Mouse (Mus musculus): ENCODE results near the gene Rplp0. TPM values are rescaled to one million over a fixed set of nuclear protein-coding genes. Genes with fewer than 3 reads are reported as not detected.
A peak's percentile ranks its signal among the peaks of the same experiment; 100 is the strongest.
"Not testable (repeated sequence)": the region's sequence is repeated elsewhere in the genome, so short reads cannot be mapped to it uniquely, and the experiment has no call there.

Rplp0 gene
- total RNA-seq, 2 experiments from 2014 or later = 185 to 199 TPM

DNA sequence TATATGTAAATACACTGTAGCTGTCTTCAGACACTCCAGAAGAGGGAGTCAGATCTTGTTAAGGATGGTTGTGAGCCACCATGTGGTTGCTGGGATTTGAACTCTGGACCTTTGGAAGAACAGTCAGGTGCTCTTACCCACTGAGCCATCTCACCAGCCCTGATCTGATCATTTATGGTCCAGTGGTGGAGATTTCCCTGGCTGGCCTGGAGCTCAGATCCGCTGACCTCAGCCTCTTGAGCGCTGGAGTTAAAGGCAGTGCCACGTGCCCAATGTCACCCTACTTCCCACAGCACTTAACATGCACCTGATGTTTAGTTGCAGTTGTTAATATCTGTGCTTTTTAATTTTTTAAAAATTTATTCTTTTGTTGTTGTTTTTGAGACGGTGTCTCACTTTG is 18.4 kb downstream of the Rplp0 start:
- DNase-seq (ENCODE audit: low spot score in 2 of 2) = not testable (repeated sequence)

DNA sequence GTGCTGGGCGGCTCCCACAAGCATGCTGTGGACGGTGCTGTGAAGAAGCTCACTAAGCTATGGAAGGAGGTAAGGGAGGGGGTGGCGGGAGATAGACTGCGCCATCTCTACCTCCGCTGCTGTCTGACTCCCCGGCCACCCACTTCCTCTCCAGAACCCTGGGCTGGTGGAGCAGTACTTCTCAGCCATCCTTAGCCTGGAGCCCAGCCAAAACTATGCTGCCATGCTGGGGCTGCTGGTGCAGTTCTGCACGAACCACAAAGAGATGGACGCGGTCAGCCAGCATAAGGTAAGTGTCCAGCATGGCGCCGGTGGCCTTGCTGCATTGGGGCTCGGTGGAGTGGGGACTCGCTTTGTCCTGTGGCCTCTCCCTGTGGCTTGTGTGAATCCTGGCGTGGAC is 19.7 kb downstream of the Rplp0 start:
- DNase-seq (ENCODE audit: low spot score in 2 of 2) = peak in 1 of 2 experiments; percentile 49

DNA sequence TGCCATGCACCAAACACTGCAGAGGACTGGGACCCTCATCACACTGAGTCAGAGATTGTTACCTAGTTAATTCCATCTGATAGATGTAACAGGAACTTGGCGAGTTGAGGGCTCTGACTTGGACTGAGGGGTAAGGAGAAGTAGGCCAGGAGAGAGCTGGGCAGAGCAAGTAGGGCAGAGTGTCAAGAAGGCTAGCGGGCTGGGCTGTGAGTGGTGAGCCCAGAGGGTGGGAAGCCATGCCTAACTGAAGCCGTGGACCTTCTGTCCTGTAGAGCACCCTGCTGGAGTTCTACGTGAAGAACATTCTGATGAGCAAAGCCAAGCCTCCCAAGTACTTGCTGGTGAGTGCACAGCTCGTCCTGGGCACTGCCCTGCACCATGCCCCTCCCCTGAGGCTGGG is 20.1 kb downstream of the Rplp0 start:
- DNase-seq (ENCODE audit: low spot score in 2 of 2) = no peak

DNA sequence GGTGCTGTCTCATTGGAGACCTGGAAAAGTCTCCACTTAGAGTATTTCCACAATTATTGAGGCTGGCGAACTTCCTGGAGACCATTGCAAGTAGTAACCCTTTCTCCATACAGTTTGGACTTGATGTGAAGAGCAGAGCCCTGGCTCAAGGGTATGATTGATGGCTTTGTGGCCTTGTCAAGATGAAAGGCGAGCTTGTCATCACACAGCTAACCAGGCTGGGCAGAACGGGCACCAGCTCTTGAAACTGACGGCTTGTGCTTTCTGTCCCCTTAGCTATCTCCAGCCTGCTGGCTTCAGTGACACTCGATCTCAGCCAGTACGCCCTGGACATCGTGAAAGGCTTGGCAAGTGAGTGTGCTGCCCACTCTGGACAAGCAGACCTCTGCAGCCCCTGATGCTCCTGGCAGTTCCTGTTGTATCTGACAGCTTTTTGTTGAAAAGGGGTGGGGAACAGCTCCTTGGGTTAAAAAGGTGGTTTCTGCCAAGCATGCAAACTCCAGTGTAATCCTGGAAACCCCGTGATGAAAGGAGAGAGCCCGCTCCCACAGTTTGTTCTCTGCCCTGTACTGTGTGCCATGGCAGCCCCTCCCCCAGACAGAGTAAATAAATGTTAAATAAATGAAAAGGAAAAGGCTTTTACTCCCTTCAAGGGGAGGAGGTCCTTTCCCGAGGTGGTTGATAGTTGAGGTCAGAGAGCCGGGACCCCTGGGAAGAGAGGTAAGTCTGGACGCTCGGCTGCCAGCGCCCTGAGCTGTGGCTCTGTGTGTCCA is 21.1 kb downstream of the Rplp0 start:
- DNase-seq (ENCODE audit: low spot score in 2 of 2) = no peak

DNA sequence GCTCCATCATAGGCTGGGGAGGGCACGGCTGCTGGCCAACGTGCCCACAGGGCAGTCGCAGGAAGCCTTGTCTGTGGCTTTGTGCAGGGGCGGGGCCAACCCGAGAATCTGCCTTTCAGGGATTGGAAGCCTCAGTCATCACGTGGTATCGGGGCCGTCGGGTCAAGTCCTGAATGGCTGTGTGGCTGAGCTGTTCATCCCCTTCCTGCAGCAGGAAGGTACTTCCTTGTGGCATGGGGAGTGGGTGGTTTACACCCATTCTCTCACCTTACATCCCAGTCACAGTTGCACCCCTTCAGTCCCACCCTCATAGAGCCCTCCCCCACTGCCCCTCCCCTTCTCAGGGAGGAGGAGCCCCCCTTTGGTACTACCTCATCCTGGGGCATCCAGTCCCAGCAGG is 22.4 kb downstream of the Rplp0 start:
- no peak for DNase-seq (ENCODE audit: low spot score in 2 of 2)

DNA sequence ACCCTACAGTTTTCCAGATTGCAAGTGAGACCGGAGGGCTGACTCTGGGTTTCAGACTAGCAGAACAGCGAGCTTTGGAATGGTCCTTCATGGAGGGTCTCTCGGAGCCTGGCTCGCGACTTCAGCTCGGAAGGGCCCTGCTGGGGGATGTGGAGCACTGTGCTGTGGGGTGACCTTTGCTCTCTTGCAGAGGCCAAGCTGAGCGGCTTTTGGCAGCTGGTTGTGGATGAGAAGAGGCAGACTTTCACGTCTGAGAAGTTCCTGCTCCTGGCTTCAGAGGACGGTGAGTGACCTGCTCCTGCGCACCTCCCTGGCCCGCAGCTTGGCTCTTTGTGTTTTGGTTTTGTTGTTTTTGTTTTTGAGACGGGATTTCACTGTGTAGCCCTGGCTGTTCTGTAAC is 26.3 kb downstream of the Rplp0 start:
- no peak for DNase-seq (ENCODE audit: low spot score in 2 of 2)

DNA sequence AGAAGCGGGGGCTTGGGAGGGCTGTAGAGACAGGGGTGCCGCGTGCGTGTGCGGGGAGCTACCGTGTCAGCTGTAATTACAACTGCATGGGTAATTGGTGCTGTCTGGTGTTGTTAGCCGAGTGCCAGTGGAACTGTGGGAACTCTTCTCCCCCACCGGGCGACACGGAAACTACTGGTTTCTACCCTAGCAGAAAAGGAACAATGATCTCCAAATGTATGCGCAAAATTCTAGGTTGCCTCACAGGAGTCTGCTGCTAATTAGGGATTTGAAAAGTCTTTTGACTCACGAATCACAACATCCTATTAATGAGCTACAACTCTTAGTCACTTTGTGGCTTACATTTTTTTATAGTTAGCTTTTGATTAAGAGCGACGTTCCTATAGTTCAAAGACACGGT is 26.9 kb downstream of the Rplp0 start:
- DNase-seq (ENCODE audit: low spot score in 2 of 2) = no peak

DNA sequence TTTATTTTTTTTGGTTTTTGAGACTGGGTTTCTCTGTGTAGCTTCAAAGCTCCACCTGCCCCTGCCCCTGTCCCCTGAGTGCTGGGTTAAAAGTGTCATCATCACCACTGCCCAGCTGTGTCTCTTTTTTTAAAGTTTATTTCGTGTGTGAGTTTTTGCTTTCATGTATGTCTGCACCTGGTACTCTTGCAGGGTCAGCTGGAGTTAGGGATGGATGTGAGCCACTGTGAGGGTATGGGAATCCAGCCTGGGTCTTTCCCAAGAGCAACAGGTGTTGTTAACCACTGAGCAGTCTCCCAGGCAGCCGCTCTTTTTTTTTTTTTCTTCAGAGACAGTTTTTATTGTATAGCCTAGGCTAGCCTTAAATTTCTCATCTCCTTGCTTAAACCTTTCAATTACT is 27.5 kb downstream of the Rplp0 start:
- no peak for DNase-seq (ENCODE audit: low spot score in 2 of 2)

DNA sequence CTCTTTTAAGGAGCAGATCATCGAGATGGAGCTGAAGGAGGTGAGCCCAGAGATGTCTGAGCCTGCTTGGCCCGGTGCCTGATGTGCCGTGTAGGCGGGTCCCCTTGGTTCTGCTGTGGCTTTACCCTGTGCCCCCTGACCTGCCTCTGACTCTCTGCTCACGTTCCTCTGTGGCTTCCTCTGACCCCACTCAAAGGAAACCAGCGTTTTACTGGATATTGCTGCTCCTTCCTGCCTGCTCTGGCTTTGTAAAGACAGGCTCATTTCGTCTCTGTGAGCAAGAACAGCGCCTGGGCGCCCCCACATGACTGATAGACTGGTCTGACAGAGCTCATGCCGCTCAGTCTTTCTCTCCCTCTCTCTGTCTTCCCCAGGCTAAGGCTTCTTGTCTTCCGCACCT is 31.8 kb downstream of the Rplp0 start:
- DNase-seq (ENCODE audit: low spot score in 2 of 2) = no peak

DNA sequence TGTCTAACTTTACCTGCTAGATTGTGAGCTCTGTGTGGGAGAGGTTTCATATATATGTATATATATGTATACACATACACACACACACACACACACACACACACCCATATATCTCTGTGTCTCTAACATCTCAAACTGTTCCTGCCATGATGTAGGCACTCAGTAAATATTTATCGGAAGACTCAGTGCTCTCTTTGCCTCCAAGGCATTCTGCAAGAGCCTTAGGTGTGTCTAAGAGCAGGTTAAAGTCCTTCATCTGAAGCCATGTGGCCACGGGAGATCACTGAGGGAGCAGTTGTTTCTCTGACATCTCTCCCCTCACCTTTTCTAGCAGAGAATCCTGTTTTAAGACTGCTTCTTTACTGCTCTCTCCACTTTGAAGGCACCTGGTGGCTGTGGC is 32.2 kb downstream of the Rplp0 start:
- no peak for DNase-seq (ENCODE audit: low spot score in 2 of 2)

DNA sequence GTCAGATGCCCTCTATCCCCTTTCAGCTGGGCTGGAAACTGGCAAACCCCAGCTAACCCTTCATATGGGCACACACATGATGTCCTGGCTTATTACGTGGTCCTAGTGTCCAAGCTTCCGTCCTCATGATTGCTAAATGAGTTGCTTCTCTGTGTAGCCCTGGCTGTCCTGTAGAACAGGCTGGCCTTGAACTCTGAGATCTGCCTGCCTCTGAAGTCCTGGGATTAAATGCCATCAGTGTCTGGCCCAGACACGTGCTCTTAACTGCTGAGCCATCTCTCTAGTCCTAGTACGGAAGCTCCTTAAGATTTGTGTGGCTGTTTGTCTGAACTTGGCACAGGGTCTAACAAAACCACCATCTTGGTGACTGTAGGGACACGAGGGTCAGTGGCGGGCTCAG is 44.3 kb downstream of the Rplp0 start:
- no peak for DNase-seq (ENCODE audit: low spot score in 2 of 2)

DNA sequence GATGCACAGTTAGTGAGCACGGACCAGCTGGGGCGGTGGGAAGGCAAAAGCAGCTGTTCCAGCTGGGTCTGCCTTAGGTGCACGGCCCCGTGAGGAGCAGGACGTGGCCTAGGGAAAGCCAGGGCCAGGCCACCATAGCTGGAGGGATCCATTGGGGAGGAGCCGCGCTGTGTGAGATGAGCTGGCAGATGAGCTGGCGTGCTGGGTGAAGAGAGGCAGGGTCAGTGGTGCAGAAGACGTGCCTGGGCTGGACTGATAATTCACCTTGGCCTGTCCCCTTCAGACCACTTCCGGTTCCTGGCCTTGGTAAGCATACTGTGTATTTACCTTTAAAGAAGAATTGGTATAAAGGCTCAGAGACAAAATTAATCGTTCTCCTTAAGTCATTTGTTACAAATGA is 52.3 kb downstream of the Rplp0 start:
- no peak for DNase-seq (ENCODE audit: low spot score in 2 of 2)

Small RNA genes within 50 kb of the gene (microRNA-seq; reads per million reads assigned to microRNA genes)
- 0 to 0.21 reads per million in 2 experiments for gene Mir7029

Other genes starting within 250 kb of the Rplp0 start
- gene Srsf9, start 232.3 kb upstream of the Rplp0 start, total RNA-seq (2021) = 10 to 100 TPM; 62.9 to 72.1 TPM
- 10 to 100 TPM; 18.4 to 20.5 TPM for gene Gatc, start 218.3 kb upstream of the Rplp0 start, total RNA-seq (2021)
- gene Triap1, start 218.2 kb upstream of the Rplp0 start, total RNA-seq (2021) = 10 to 100 TPM; 26.4 to 27.9 TPM
- gene Cox6a1, start 210.5 kb upstream of the Rplp0 start, total RNA-seq (2021) = 100 to 1,000 TPM; 721 to 781 TPM
- 10 to 100 TPM; 48.8 to 49.1 TPM for gene Msi1, start 129.9 kb upstream of the Rplp0 start, total RNA-seq (2021)
- not detected for gene Pla2g1b, start 93.2 kb upstream of the Rplp0 start, total RNA-seq (2021)
- 10 to 100 TPM; 37.1 to 37.8 TPM for gene Sirt4, start 74.7 kb upstream of the Rplp0 start, total RNA-seq (2021)
- gene Pxn, start 52.8 kb upstream of the Rplp0 start, total RNA-seq (2021) = 10 to 100 TPM; 22.2 to 25.7 TPM
- gene Gcn1l1, start 5.8 kb downstream of the Rplp0 start, total RNA-seq (2021) = 10 to 100 TPM; 62.0 to 66.4 TPM
- gene Rab35, start 72.4 kb downstream of the Rplp0 start, total RNA-seq (2021) = 100 to 1,000 TPM; 108 TPM
- 100 to 1,000 TPM; 180 to 184 TPM for gene Bicdl1, start 172.2 kb downstream of the Rplp0 start, total RNA-seq (2021)